Mouse (Mus musculus) small intestine, adult 2 months (tissue): ENCODE data around the gene Lamtor2. TPM values are rescaled to one million over a fixed set of nuclear protein-coding genes. Genes with fewer than 3 reads are reported as not detected.
A peak's percentile ranks its signal among the peaks of the same experiment; 100 is the strongest.
"Not testable (repeated sequence)": the region's sequence is repeated elsewhere in the genome, so short reads cannot be mapped to it uniquely, and the experiment has no call there.

Source experiments
- H3K27ac ChIP-seq: fragments of 200-500 bp; 2 replicates; pipeline ENCODE4 v1.5.1; 2012; ENCODE audit warnings: low read depth, low read length, control low read depth, inconsistent platforms; ENCODE audit not compliant: insufficient read depth
- H3K27me3 ChIP-seq: fragments of 200-500 bp; 2 replicates; pipeline ENCODE4 v1.6.1; 2012; ENCODE audit warnings: mild to moderate bottlenecking, moderate library complexity, low read length, inconsistent platforms; ENCODE audit not compliant: control insufficient read depth, insufficient read depth
- H3K36me3 ChIP-seq: fragments of 200-500 bp; 2 replicates; pipeline ENCODE4 v1.6.1; 2012; ENCODE audit warnings: mild to moderate bottlenecking, low read length, control low read depth, inconsistent platforms; ENCODE audit not compliant: control insufficient read depth, insufficient read depth
- H3K4me1 ChIP-seq: fragments of 200-500 bp; 2 replicates; pipeline ENCODE4 v1.6.1; 2012; ENCODE audit warnings: low read length, inconsistent platforms, mixed read lengths; ENCODE audit not compliant: control insufficient read depth, insufficient read depth, insufficient read length
- H3K4me3 ChIP-seq: fragments of 200-500 bp; 2 replicates; pipeline ENCODE4 v1.5.1; 2012; ENCODE audit warnings: low read depth, mild to moderate bottlenecking, control low read depth, inconsistent platforms, low read length, moderate library complexity
- CTCF ChIP-seq: fragments of 200-500 bp; IDR thresholded peaks from 2 replicates; pipeline ENCODE4 v1.5.1; 2012; ENCODE audit warnings: low read depth, mild to moderate bottlenecking, control low read depth, inconsistent platforms, low read length, moderate library complexity, mixed read lengths; ENCODE audit not compliant: insufficient replicate concordance, insufficient read length; ENCODE audit errors: extremely low read depth
- POLR2A ChIP-seq: fragments of 200-500 bp; IDR thresholded peaks from 2 replicates; pipeline ENCODE4 v1.6.1; 2012; ENCODE audit warnings: low read depth, mild to moderate bottlenecking, control low read depth, inconsistent platforms, low read length, moderate library complexity
- WGBS: fragments of 180-500 bp; shearing (Covaris S2); methylation state at CpG from one replicate; pipeline ENCODE4 v1.1.7; 2018; 5-methylcytosine and 5-hydroxymethylcytosine counted together
- polyA plus RNA-seq: library from polyadenylated mRNA; depleted of rRNA; stranded (reverse); fragments of >200 nt; gene quantifications from 2 replicates; pipeline ENCODE4 v1.2.3, GENCODE M21; 2012; rRNA removed

Lamtor2 gene
- 99.8 and 167 TPM in 2 replicates for polyA plus RNA-seq

GRCm38 (mm10) chr3:88552676-88553524 is at the start of gene Lamtor2:
Lamtor2 (minus strand) TSS chr3:88553074.
- peak; percentile 69 for TF ChIP-seq POLR2A
- no peak for TF ChIP-seq CTCF
- H3K27me3 ChIP-seq = no peaks in the 10 kb centered on the region
- peak within 1 kb of the TSS; percentile 72 for H3K4me3 ChIP-seq
- peaks cover 15% of the 10 kb centered on the region; the same call in 1 of the 2 replicates for H3K36me3 ChIP-seq
- H3K27ac ChIP-seq = peak within 1 kb of the TSS; percentile 96
- under 1% methylated on average over 48 of the region's 48 CpGs for WGBS
- H3K4me1 ChIP-seq = peaks cover 13% of the 10 kb centered on the region

- TF ChIP-seq POLR2A = no peak
- TF ChIP-seq CTCF = no peak
- H3K4me1 ChIP-seq = no peaks in the 10 kb centered on the region; the same call in 1 of the 2 replicates
- WGBS = 79% methylated on average over 4 of the region's 4 CpGs
Observed at GRCm38 (mm10) chr3:88602466-88602865, 49.6 kb upstream of the Lamtor2 start.

GRCm38 (mm10) chr3:88596547-88596946 is 43.7 kb upstream of the Lamtor2 start:
- H3K4me1 ChIP-seq, H3K4me3 ChIP-seq, H3K27me3 ChIP-seq, H3K27ac ChIP-seq, H3K36me3 ChIP-seq: not testable (repeated sequence)
- WGBS = 93% methylated on average over 4 of the region's 4 CpGs

More at GRCm38 (mm10) chr3:88602466-88602865, 49.6 kb upstream of the Lamtor2 start:
- Histone ChIP-seq H3K36me3 (no peaks in the 10 kb centered on the region; the same call in 1 of the 2 replicates), H3K27me3 (no peaks in the 10 kb centered on the region), H3K4me3 (no peak overlapping the region), H3K27ac (no peak overlapping the region)

GRCm38 (mm10) chr3:88593893-88594580 is 41.2 kb upstream of the Lamtor2 start:
- Histone ChIP-seq H3K4me3 (peak overlapping the region; percentile 67), H3K4me1 (peaks cover 6% of the 10 kb centered on the region; the same call in 1 of the 2 replicates), H3K27me3 (no peaks in the 10 kb centered on the region), H3K27ac (peak overlapping the region; percentile 98), H3K36me3 (no peaks in the 10 kb centered on the region)
- WGBS = 20% methylated on average over 10 of the region's 10 CpGs
- TF ChIP-seq CTCF (no peak), POLR2A (no peak)

- 14% methylated on average over 10 of the region's 10 CpGs for WGBS
- peak overlapping the region; percentile 96 for H3K27ac ChIP-seq
Observed at GRCm38 (mm10) chr3:88592942-88593576, 40.2 kb upstream of the Lamtor2 start.

GRCm38 (mm10) chr3:88591950-88592731 is 39.3 kb upstream of the Lamtor2 start:
- WGBS = 5% methylated on average over 9 of the region's 9 CpGs
- Histone ChIP-seq H3K36me3 (peaks cover 14% of the 10 kb centered on the region), H3K27ac (peak overlapping the region; percentile 96), H3K27me3 (no peaks in the 10 kb centered on the region), H3K4me1 (peaks cover 6% of the 10 kb centered on the region; the same call in 1 of the 2 replicates), H3K4me3 (peak overlapping the region; percentile 80)
- TF ChIP-seq CTCF (peak; percentile 25; the same call in 1 of the 2 replicates), POLR2A (peak; percentile 16; the same call in 1 of the 2 replicates)

More at GRCm38 (mm10) chr3:88592942-88593576, 40.2 kb upstream of the Lamtor2 start:
- Histone ChIP-seq H3K36me3 (peaks cover 5% of the 10 kb centered on the region), H3K27me3 (no peaks in the 10 kb centered on the region), H3K4me1 (peaks cover 6% of the 10 kb centered on the region; the same call in 1 of the 2 replicates), H3K4me3 (peak overlapping the region; percentile 80)
- 0 out of 2 replicates have a peak, but pooled peaks have one; percentile 4 for TF ChIP-seq POLR2A
- no peak for TF ChIP-seq CTCF
